Mouse (Mus musculus) liver, embryonic 16.5 days (tissue): ENCODE data around the gene Bag1. TPM values are rescaled to one million over a fixed set of nuclear protein-coding genes. Genes with fewer than 3 reads are reported as not detected.

Source experiments
- ATAC-seq: fragments of 200-750 bp; cut with Nextera tagmentation; 2 replicates; pipeline ENCODE4 v1.8.0; 2017; ENCODE audit warnings: low read depth, mild to moderate bottlenecking, moderate number of reproducible peaks, moderate library complexity
- H3K27ac ChIP-seq: fragments of 300-500 bp; sonication (generic); 2 replicates; pipeline ENCODE4 v1.5.1; 2014; ENCODE audit warnings: mild to moderate bottlenecking, low read length
- H3K27me3 ChIP-seq: fragments of 300-500 bp; sonication (generic); 2 replicates; pipeline ENCODE4 v1.6.1; 2014; ENCODE audit warnings: low read depth, low read length, mixed read lengths; ENCODE audit not compliant: control insufficient read depth, insufficient read depth
- H3K36me3 ChIP-seq: fragments of 300-500 bp; sonication (generic); 2 replicates; pipeline ENCODE4 v1.6.1; 2014; ENCODE audit warnings: mild to moderate bottlenecking; ENCODE audit not compliant: control insufficient read depth, insufficient read depth
- H3K4me1 ChIP-seq: fragments of 300-500 bp; sonication (generic); 2 replicates; pipeline ENCODE4 v1.6.1; 2014; ENCODE audit warnings: low read depth, low read length, mixed read lengths; ENCODE audit not compliant: control insufficient read depth
- H3K4me2 ChIP-seq: fragments of 300-500 bp; sonication (generic); 2 replicates; pipeline ENCODE4 v1.6.1; 2014; ENCODE audit warnings: low read depth, low read length, mixed read lengths
- H3K4me3 ChIP-seq: fragments of 300-500 bp; sonication (generic); 2 replicates; pipeline ENCODE4 v1.5.1; 2014; ENCODE audit warnings: low read depth, mild to moderate bottlenecking, low read length
- H3K9ac ChIP-seq: fragments of 300-500 bp; sonication (generic); 2 replicates; pipeline ENCODE4 v1.6.1; 2014; ENCODE audit warnings: low read depth, low read length
- H3K9me3 ChIP-seq: fragments of 300-500 bp; sonication (generic); replicated peaks from 2 replicates; pipeline ENCODE4 v1.6.1; 2016; ENCODE audit warnings: low read length; ENCODE audit not compliant: control insufficient read depth
- WGBS: fragments of 180-500 bp; shearing (Covaris S2); extraction: QIAGEN DNeasy Blood & Tissue Kit; methylation state at CpG from one replicate; pipeline ENCODE4 v1.1.7; 2014; ENCODE audit not compliant: insufficient replicate concordance; 5-methylcytosine and 5-hydroxymethylcytosine counted together
- polyA plus RNA-seq: library from polyadenylated mRNA; unstranded; fragments of >200 nt; fragmentation: Nextera tagmentation; extraction: Ambion mirVana; gene quantifications from 2 replicates; pipeline ENCODE4 v1.2.1, GENCODE M21; 2015

Gene Bag1
- polyA plus RNA-seq, 1 experiment from 2014 or later = 99.7 TPM

GRCm38 (mm10) chr4:40923087-40923651 lies 24.9 kb downstream of the Bag1 start:
- H3K27me3 ChIP-seq = no peaks in the 10 kb centered on the region
- peaks cover 9% of the 10 kb centered on the region for H3K4me1 ChIP-seq
- H3K9ac ChIP-seq = no peak overlapping the region
- H3K36me3 ChIP-seq = no peaks in the 10 kb centered on the region
- no peak overlapping the region for H3K4me3 ChIP-seq
- no peak for ATAC-seq
- WGBS = 65% methylated on average over 6 of the region's 6 CpGs
- H3K9me3 ChIP-seq = no peaks in the 10 kb centered on the region
- H3K27ac ChIP-seq = no peak overlapping the region
- no peak overlapping the region for H3K4me2 ChIP-seq

DNA sequence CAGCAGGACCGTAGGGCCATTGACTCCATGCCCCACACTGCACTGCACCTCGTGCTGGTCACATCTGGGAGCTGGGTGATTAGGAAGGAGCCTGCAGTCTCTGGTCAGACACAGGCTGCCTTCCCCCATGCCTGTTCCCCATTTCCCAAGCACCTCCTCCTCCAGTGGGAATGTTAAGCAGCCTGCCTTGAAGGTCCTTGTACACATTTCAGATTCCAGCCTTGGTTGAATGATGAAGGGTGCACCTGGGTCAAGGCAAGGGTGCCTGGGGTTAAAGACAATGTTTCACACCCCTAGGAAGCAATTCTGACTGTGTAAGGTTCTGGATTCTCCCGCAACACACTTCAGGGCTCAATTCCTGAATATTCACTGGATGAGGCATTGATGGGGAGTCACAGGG lies 26.8 kb downstream of the Bag1 start:
- Histone ChIP-seq H3K4me3 (no peak overlapping the region), H3K9ac (no peak overlapping the region), H3K4me2 (no peak overlapping the region), H3K36me3 (no peaks in the 10 kb centered on the region), H3K27ac (no peak overlapping the region), H3K9me3 (no peaks in the 10 kb centered on the region), H3K27me3 (no peaks in the 10 kb centered on the region), H3K4me1 (peaks cover 9% of the 10 kb centered on the region)
- 61% methylated on average over 3 of the region's 3 CpGs for whole genome bisulfite sequencing
- no peak for ATAC-seq

DNA sequence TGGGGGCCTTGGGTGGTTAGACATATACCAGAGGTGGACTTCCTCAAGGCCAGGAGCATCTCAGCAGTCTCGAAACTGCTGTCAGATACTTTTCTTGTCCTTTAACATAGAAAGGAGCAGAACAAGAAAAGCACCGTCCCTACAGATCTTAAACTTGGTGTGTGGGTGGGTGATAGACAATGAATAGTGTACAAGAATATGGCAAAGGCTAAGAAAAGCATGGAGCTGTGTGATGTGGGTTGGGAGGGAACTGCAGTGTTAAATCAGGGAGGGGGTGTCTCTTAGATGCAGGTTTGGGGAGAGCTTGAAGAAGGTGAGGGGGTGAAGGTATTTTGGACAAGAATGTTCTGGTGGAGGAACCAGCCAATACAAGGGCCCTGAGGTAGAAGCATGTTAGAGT lies 27.5 kb downstream of the Bag1 start:
- Histone ChIP-seq H3K4me2 (no peak overlapping the region), H3K27ac (no peak overlapping the region), H3K4me1 (peaks cover 9% of the 10 kb centered on the region), H3K9me3 (no peaks in the 10 kb centered on the region), H3K27me3 (no peaks in the 10 kb centered on the region), H3K4me3 (no peak overlapping the region), H3K9ac (no peak overlapping the region), H3K36me3 (no peaks in the 10 kb centered on the region)
- 58% methylated on average over 2 of the region's 2 CpGs for WGBS
- no peak for ATAC-seq

DNA sequence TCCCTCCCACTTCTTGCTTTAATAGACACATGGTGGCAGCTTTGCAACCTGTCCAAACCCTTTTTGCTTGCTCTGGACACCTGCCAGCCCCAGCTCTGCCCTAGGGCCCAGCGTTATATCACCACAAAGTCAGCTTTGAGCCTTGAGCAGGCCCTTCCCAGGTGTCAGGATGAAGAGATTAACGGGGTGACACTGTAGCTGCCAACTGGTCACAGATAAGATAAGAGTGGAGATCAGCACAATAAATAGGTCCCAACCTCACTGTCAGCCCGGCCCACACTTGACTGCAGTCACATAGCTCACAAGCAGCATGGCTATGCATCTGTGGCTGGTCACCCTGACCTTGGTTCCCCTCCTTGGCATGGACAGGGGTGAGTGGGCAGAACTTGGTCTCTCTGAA lies 28.3 kb downstream of the Bag1 start, which contains the start of gene Spink4:
Spink4 (plus strand) TSS at position 268 of the 400 bp plus-strand sequence.
- peak; percentile 84 for ATAC-seq
- no peaks in the 10 kb centered on the region for H3K36me3 ChIP-seq
- H3K27ac ChIP-seq = no peak within 1 kb of the TSS
- no peak within 1 kb of the TSS for H3K9ac ChIP-seq
- peaks cover 9% of the 10 kb centered on the region for H3K4me1 ChIP-seq
- H3K4me3 ChIP-seq = no peak within 1 kb of the TSS
- 11% methylated on average over 3 of the region's 3 CpGs for WGBS
- no peak within 1 kb of the TSS for H3K4me2 ChIP-seq
- no peaks in the 10 kb centered on the region for H3K9me3 ChIP-seq
- H3K27me3 ChIP-seq = no peaks in the 10 kb centered on the region

GRCm38 (mm10) chr4:40916592-40917155 lies 31.4 kb downstream of the Bag1 start:
- no peak for ATAC-seq
- Histone ChIP-seq H3K9ac (no peak overlapping the region), H3K4me3 (no peak overlapping the region), H3K27me3 (no peaks in the 10 kb centered on the region), H3K4me1 (peaks cover 9% of the 10 kb centered on the region), H3K4me2 (no peak overlapping the region), H3K27ac (no peak overlapping the region), H3K36me3 (no peaks in the 10 kb centered on the region), H3K9me3 (no peaks in the 10 kb centered on the region)
- WGBS = 81% methylated on average over 7 of the region's 7 CpGs

- no peaks in the 10 kb centered on the region for H3K36me3 ChIP-seq
- 62% methylated on average over 5 of the region's 5 CpGs for WGBS
- H3K4me2 ChIP-seq = no peak overlapping the region
- no peaks in the 10 kb centered on the region for H3K9me3 ChIP-seq
- no peak for ATAC-seq
- peaks cover 9% of the 10 kb centered on the region for H3K4me1 ChIP-seq
- H3K27me3 ChIP-seq = no peaks in the 10 kb centered on the region
- no peak overlapping the region for H3K9ac ChIP-seq
- H3K27ac ChIP-seq = no peak overlapping the region
- no peak overlapping the region for H3K4me3 ChIP-seq
Measured at GRCm38 (mm10) chr4:40915947-40916346, 32.1 kb downstream of the Bag1 start.

DNA sequence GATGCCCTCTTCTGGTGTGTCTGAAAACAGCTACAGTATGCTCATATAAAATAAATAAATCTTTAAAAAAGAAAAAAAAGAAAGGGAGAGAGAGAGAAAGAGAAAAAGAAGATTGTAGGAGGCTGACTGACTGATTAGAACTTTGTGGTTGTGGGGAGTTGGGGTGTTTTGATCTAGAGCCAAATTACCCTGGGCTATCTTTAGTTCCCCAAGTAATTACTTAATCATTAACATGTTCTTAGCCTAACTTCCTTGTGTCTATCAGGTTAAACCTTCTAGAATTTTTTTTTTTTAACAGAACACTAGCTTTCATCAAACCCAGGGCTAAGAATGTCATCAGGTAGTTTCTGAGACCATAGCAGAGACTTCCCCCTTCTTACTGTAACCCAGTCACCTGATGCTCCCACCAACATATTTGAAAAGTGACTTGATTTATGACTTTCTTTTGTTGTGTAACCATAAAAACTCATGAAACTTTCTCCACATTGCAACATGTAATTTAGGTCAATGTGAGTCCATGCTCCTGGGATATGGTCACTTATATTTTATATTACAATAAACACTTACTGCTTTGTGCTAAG lies 33.7 kb downstream of the Bag1 start:
- Histone ChIP-seq H3K27ac (no peak overlapping the region), H3K9ac (no peak overlapping the region), H3K4me1 (peaks cover 1% of the 10 kb centered on the region), H3K36me3 (no peaks in the 10 kb centered on the region), H3K4me3 (no peak overlapping the region), H3K4me2 (no peak overlapping the region), H3K9me3 (no peaks in the 10 kb centered on the region), H3K27me3 (no peaks in the 10 kb centered on the region)
- no peak for ATAC-seq

GRCm38 (mm10) chr4:40908261-40908969 lies 39.7 kb downstream of the Bag1 start:
- H3K4me3 ChIP-seq = no peak overlapping the region
- H3K27me3 ChIP-seq = no peaks in the 10 kb centered on the region
- H3K9ac ChIP-seq = no peak overlapping the region
- H3K4me1 ChIP-seq = no peaks in the 10 kb centered on the region; the same call in 1 of the 2 replicates
- no peaks in the 10 kb centered on the region for H3K36me3 ChIP-seq
- ATAC-seq = no peak
- no peak overlapping the region for H3K27ac ChIP-seq
- 42% methylated on average over 20 of the region's 20 CpGs for WGBS
- H3K9me3 ChIP-seq = no peaks in the 10 kb centered on the region
- H3K4me2 ChIP-seq = peak overlapping the region; percentile 19; the same call in 1 of the 2 replicates

GRCm38 (mm10) chr4:40906298-40906697 lies 41.8 kb downstream of the Bag1 start:
- Histone ChIP-seq H3K4me3 (no peak overlapping the region), H3K4me1 (no peaks in the 10 kb centered on the region; the same call in 1 of the 2 replicates), H3K9ac (no peak overlapping the region), H3K36me3 (no peaks in the 10 kb centered on the region), H3K9me3 (no peaks in the 10 kb centered on the region), H3K27me3 (no peaks in the 10 kb centered on the region), H3K27ac (no peak overlapping the region), H3K4me2 (no peak overlapping the region)
- WGBS = 31% methylated on average over 1 of the region's 1 CpGs
- no peak for ATAC-seq
